Mouse (Mus musculus): ENCODE results near the gene Nbea.

Nbea gene

GRCm38 (mm10) chr3:55752558-55752957, 430.9 kb downstream of the Nbea start:
- DNase-seq (ENCODE audit: low spot score in 2 of 2), result no peak

- DNase-seq (ENCODE audit: low spot score in 2 of 2), result no peak
These were observed 432.1 kb downstream of the Nbea start for GRCm38 (mm10) chr3:55751363-55751762.

- no peak for DNase-seq (ENCODE audit: low spot score in 2 of 2)
These were observed 432.9 kb downstream of the Nbea start for GRCm38 (mm10) chr3:55750445-55751065.

- no peak for DNase-seq (ENCODE audit: low spot score in 2 of 2)
These were observed 439.6 kb downstream of the Nbea start for GRCm38 (mm10) chr3:55743885-55744284.

- DNase-seq (ENCODE audit: low spot score in 2 of 2), result no peak
These were observed 440.8 kb downstream of the Nbea start for GRCm38 (mm10) chr3:55742654-55743053.

- no peak for DNase-seq (ENCODE audit: low spot score in 2 of 2)
These were observed 441.3 kb downstream of the Nbea start for GRCm38 (mm10) chr3:55742218-55742617.

GRCm38 (mm10) chr3:55741428-55741827, 442.1 kb downstream of the Nbea start:
- no peak for DNase-seq (ENCODE audit: low spot score in 2 of 2)

- no peak for DNase-seq (ENCODE audit: low spot score in 2 of 2)
These were observed 449.8 kb downstream of the Nbea start for GRCm38 (mm10) chr3:55733665-55734064.

- no peak for DNase-seq (ENCODE audit: low spot score in 2 of 2)
These were observed 453.0 kb downstream of the Nbea start for GRCm38 (mm10) chr3:55730549-55730948.

- DNase-seq (ENCODE audit: low spot score in 2 of 2), result no peak
These were observed 453.4 kb downstream of the Nbea start for GRCm38 (mm10) chr3:55730142-55730541.

GRCm38 (mm10) chr3:55714260-55714659, 469.2 kb downstream of the Nbea start:
- no peak for DNase-seq (ENCODE audit: low spot score in 2 of 2)

GRCm38 (mm10) chr3:55713856-55714255, 469.6 kb downstream of the Nbea start:
- DNase-seq (ENCODE audit: low spot score in 2 of 2), result no peak

GRCm38 (mm10) chr3:55710300-55710699, 473.2 kb downstream of the Nbea start:
- no peak for DNase-seq (ENCODE audit: low spot score in 2 of 2)

GRCm38 (mm10) chr3:55701632-55702031, 481.9 kb downstream of the Nbea start:
- no peak for DNase-seq (ENCODE audit: low spot score in 2 of 2)

- no peak for DNase-seq (ENCODE audit: low spot score in 2 of 2)
These were observed 486.3 kb downstream of the Nbea start for GRCm38 (mm10) chr3:55697174-55697573.

GRCm38 (mm10) chr3:55693073-55693472, 490.4 kb downstream of the Nbea start:
- no peak for DNase-seq (ENCODE audit: low spot score in 2 of 2)

- no peak for DNase-seq (ENCODE audit: low spot score in 2 of 2)
These were observed 495.4 kb downstream of the Nbea start for GRCm38 (mm10) chr3:55688098-55688497.

GRCm38 (mm10) chr3:55686993-55687392, 496.5 kb downstream of the Nbea start:
- no peak for DNase-seq (ENCODE audit: low spot score in 2 of 2)

GRCm38 (mm10) chr3:55685627-55686026, 497.9 kb downstream of the Nbea start:
- DNase-seq (ENCODE audit: low spot score in 2 of 2), result no peak

- no peak for DNase-seq (ENCODE audit: low spot score in 2 of 2)
These were observed 498.6 kb downstream of the Nbea start for GRCm38 (mm10) chr3:55684892-55685291.

GRCm38 (mm10) chr3:55677691-55678090, 505.8 kb downstream of the Nbea start:
- DNase-seq (ENCODE audit: low spot score in 2 of 2), result no peak

- no peak for DNase-seq (ENCODE audit: low spot score in 2 of 2)
These were observed 509.3 kb downstream of the Nbea start for GRCm38 (mm10) chr3:55674185-55674584.

GRCm38 (mm10) chr3:55667048-55667447, 516.5 kb downstream of the Nbea start:
- no peak for DNase-seq (ENCODE audit: low spot score in 2 of 2)

- DNase-seq (ENCODE audit: low spot score in 2 of 2), result no peak
These were observed 517.6 kb downstream of the Nbea start for GRCm38 (mm10) chr3:55665928-55666327.
